Mouse (Mus musculus) limb, embryonic 11.5 days (tissue): ENCODE data around the gene Tomm22. TPM values are rescaled to one million over a fixed set of nuclear protein-coding genes. Genes with fewer than 3 reads are reported as not detected.

ENCODE experiments used
- ATAC-seq: fragments of 200-750 bp; cut with Nextera tagmentation; 2 replicates; pipeline ENCODE4 v1.8.0; 2017; ENCODE audit warnings: low read depth; ENCODE audit not compliant: insufficient number of reproducible peaks, low FRiP score, low TSS enrichment
- DNase-seq: peaks from one replicate; pipeline ENCODE4 v3.0.0-alpha.2; 2015; ENCODE audit warnings: low spot score
- H3K27ac ChIP-seq: fragments of 300-500 bp; sonication (generic); replicated peaks from 2 replicates; pipeline ENCODE4 v1.5.1; 2014; ENCODE audit warnings: low read depth, mild to moderate bottlenecking, low read length
- H3K27me3 ChIP-seq: fragments of 300-500 bp; sonication (generic); 2 replicates; pipeline ENCODE4 v1.6.1; 2014; ENCODE audit warnings: mild to moderate bottlenecking, low read length, mixed read lengths; ENCODE audit not compliant: control insufficient read depth, insufficient read depth
- H3K36me3 ChIP-seq: fragments of 300-500 bp; sonication (generic); 2 replicates; pipeline ENCODE4 v1.6.1; 2014; ENCODE audit warnings: mild to moderate bottlenecking, low read length, moderate library complexity, mixed read lengths; ENCODE audit not compliant: control insufficient read depth, insufficient read depth
- H3K4me1 ChIP-seq: fragments of 300-500 bp; sonication (generic); 2 replicates; pipeline ENCODE4 v1.6.1; 2014; ENCODE audit warnings: low read length, mixed read lengths; ENCODE audit not compliant: control insufficient read depth, insufficient read depth
- H3K4me2 ChIP-seq: fragments of 300-500 bp; sonication (generic); 2 replicates; pipeline ENCODE4 v1.6.1; 2014; ENCODE audit warnings: low read depth, mild to moderate bottlenecking, moderate library complexity; ENCODE audit not compliant: severe bottlenecking
- H3K4me3 ChIP-seq: fragments of 300-500 bp; sonication (generic); 2 replicates; pipeline ENCODE4 v1.5.1; 2014; ENCODE audit warnings: low read depth, low read length
- H3K9ac ChIP-seq: fragments of 300-500 bp; sonication (generic); 2 replicates; pipeline ENCODE4 v1.6.1; 2014; ENCODE audit warnings: mild to moderate bottlenecking, low read length
- H3K9me3 ChIP-seq: fragments of 300-500 bp; sonication (generic); 2 replicates; pipeline ENCODE4 v1.6.1; 2016; ENCODE audit warnings: low read length; ENCODE audit not compliant: control insufficient read depth
- WGBS: fragments of 180-500 bp; shearing (Covaris S2); extraction: QIAGEN DNeasy Blood & Tissue Kit; methylation state at CpG from one replicate; pipeline ENCODE4 v1.1.7; 2014; 5-methylcytosine and 5-hydroxymethylcytosine counted together
- polyA plus RNA-seq: library from polyadenylated mRNA; unstranded; fragments of >200 nt; fragmentation: Nextera tagmentation; extraction: Ambion mirVana; gene quantifications from 2 replicates; pipeline ENCODE4 v1.2.1, GENCODE M21; 2014

Tomm22 gene
- polyA plus RNA-seq, 1 experiment from 2014 or later = 277 TPM

- DNase-seq (no peak), ATAC-seq (0 out of 2 replicates have a peak, but pooled peaks have one; percentile 2)
- H3K4me3 ChIP-seq = peak overlapping the region; percentile 88
- peak overlapping the region; percentile 87 for H3K9ac ChIP-seq
- 5% methylated on average over 8 of the region's 8 CpGs for WGBS
- H3K9me3 ChIP-seq = no peaks in the 10 kb centered on the region
- no peaks in the 10 kb centered on the region for H3K27me3 ChIP-seq
- H3K27ac ChIP-seq = peak overlapping the region; percentile 97
- H3K4me2 ChIP-seq = peak overlapping the region; percentile 70
- H3K36me3 ChIP-seq = no peaks in the 10 kb centered on the region
- H3K4me1 ChIP-seq = peaks cover 32% of the 10 kb centered on the region
Measured at GRCm38 (mm10) chr15:79688268-79688956, 17.8 kb downstream of the Tomm22 start.

- Histone ChIP-seq H3K9ac (no peak overlapping the region), H3K36me3 (no peaks in the 10 kb centered on the region), H3K27me3 (no peaks in the 10 kb centered on the region), H3K4me1 (peaks cover 27% of the 10 kb centered on the region), H3K4me3 (peak overlapping the region; percentile 79), H3K4me2 (peak overlapping the region; percentile 55), H3K27ac (no peak overlapping the region), H3K9me3 (no peaks in the 10 kb centered on the region)
- ATAC-seq = no peak
- 15% methylated on average over 24 of the region's 24 CpGs for WGBS
- no peak for DNase-seq
Measured at GRCm38 (mm10) chr15:79689662-79690425, 19.2 kb downstream of the Tomm22 start.

- Histone ChIP-seq H3K4me2 (peak within 1 kb of the TSS; percentile 95), H3K4me1 (peaks cover 20% of the 10 kb centered on the region), H3K4me3 (peak within 1 kb of the TSS; percentile 79), H3K9ac (peak within 1 kb of the TSS; percentile 89), H3K9me3 (no peaks in the 10 kb centered on the region), H3K27ac (peak within 1 kb of the TSS; percentile 51; the same call in 1 of the 2 replicates), H3K36me3 (no peaks in the 10 kb centered on the region), H3K27me3 (no peaks in the 10 kb centered on the region)
- DNase-seq (peak; percentile 94), ATAC-seq (peak; percentile 96)
- 0% methylated on average over 45 of the region's 45 CpGs for WGBS
Measured at GRCm38 (mm10) chr15:79690426-79691022, 19.9 kb downstream of the Tomm22 start, which contains the start of gene Gtpbp1. Gene Gtpbp1 (plus strand): TSS chr15:79690845.

- ATAC-seq (peak; percentile 12), DNase-seq (no peak)
- Histone ChIP-seq H3K27me3 (no peaks in the 10 kb centered on the region), H3K4me1 (peaks cover 15% of the 10 kb centered on the region), H3K9me3 (no peaks in the 10 kb centered on the region), H3K4me2 (peak overlapping the region; percentile 95), H3K36me3 (no peaks in the 10 kb centered on the region), H3K4me3 (peak overlapping the region; percentile 79), H3K27ac (peak overlapping the region; percentile 51; the same call in 1 of the 2 replicates), H3K9ac (peak overlapping the region; percentile 89)
- under 1% methylated on average over 53 of the region's 53 CpGs for WGBS
Measured at GRCm38 (mm10) chr15:79691023-79691508, 20.4 kb downstream of the Tomm22 start.

GRCm38 (mm10) chr15:79692334-79692733 is 21.7 kb downstream of the Tomm22 start:
- Histone ChIP-seq H3K4me3 (no peak overlapping the region), H3K27ac (no peak overlapping the region), H3K9me3 (no peaks in the 10 kb centered on the region), H3K36me3 (no peaks in the 10 kb centered on the region), H3K27me3 (no peaks in the 10 kb centered on the region), H3K4me1 (peaks cover 10% of the 10 kb centered on the region; the same call in 1 of the 2 replicates), H3K4me2 (no peak overlapping the region), H3K9ac (no peak overlapping the region)
- WGBS = 77% methylated on average over 5 of the region's 5 CpGs
- DNase-seq = no peak
- ATAC-seq = no peak

- no peaks in the 10 kb centered on the region for H3K9me3 ChIP-seq
Measured at GRCm38 (mm10) chr15:79693740-79694139, 23.1 kb downstream of the Tomm22 start.

GRCm38 (mm10) chr15:79694512-79694911 is 23.9 kb downstream of the Tomm22 start:
- no peaks in the 10 kb centered on the region for H3K36me3 ChIP-seq
- DNase-seq (no peak), ATAC-seq (no peak)
- H3K4me3 ChIP-seq = no peak overlapping the region
- 89% methylated on average over 4 of the region's 4 CpGs for WGBS
- peaks cover 6% of the 10 kb centered on the region; the same call in 1 of the 2 replicates for H3K4me1 ChIP-seq
- H3K27me3 ChIP-seq = no peaks in the 10 kb centered on the region
- H3K9ac ChIP-seq = no peak overlapping the region
- H3K27ac ChIP-seq = no peak overlapping the region
- no peaks in the 10 kb centered on the region for H3K9me3 ChIP-seq
- H3K4me2 ChIP-seq = no peak overlapping the region

More at GRCm38 (mm10) chr15:79693740-79694139, 23.1 kb downstream of the Tomm22 start:
- H3K9ac ChIP-seq = no peak overlapping the region
- no peaks in the 10 kb centered on the region for H3K36me3 ChIP-seq
- 85% methylated on average over 11 of the region's 11 CpGs for WGBS
- H3K27ac ChIP-seq = no peak overlapping the region
- DNase-seq (no peak), ATAC-seq (no peak)
- H3K4me1 ChIP-seq = peaks cover 6% of the 10 kb centered on the region; the same call in 1 of the 2 replicates
- no peaks in the 10 kb centered on the region for H3K27me3 ChIP-seq
- H3K4me3 ChIP-seq = no peak overlapping the region
- no peak overlapping the region for H3K4me2 ChIP-seq

GRCm38 (mm10) chr15:79695516-79695915 is 24.9 kb downstream of the Tomm22 start:
- H3K9me3 ChIP-seq = no peaks in the 10 kb centered on the region
- H3K4me3 ChIP-seq = no peak overlapping the region
- 71% methylated on average over 3 of the region's 3 CpGs for WGBS
- no peak overlapping the region for H3K9ac ChIP-seq
- H3K27ac ChIP-seq = no peak overlapping the region
- no peak for DNase-seq
- H3K4me1 ChIP-seq = peaks cover 4% of the 10 kb centered on the region; the same call in 1 of the 2 replicates
- ATAC-seq = no peak
- H3K27me3 ChIP-seq = no peaks in the 10 kb centered on the region
- no peak overlapping the region for H3K4me2 ChIP-seq
- no peaks in the 10 kb centered on the region for H3K36me3 ChIP-seq
